Mouse (Mus musculus): ENCODE measurements around the gene BC005537. TPM values are rescaled to one million over a fixed set of nuclear protein-coding genes. Genes with fewer than 3 reads are reported as not detected.
A peak's percentile ranks its signal among the peaks of the same experiment; 100 is the strongest.

Gene BC005537
- polyA plus RNA-seq, 1 experiment from 2014 or later, result 20.7 TPM

DNA sequence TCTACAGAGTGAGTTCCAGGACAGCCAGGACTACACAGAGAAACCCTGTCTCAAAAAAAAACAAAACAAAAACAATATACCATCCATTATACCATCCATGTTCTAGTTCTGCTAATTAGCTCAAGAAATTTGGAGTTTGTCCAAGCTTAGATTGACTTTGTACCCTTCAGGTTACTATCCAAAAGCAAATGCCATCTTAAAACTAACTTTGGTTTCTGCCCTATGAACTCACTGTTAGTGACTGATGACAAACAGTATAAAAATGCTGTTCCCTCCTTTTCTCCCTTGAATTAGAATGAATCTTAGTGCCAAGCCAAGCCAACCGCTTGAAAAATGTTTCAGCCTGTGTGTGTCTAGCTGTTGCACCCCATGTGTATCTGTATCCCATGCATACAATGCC, 13.2 kb downstream of the BC005537 start:
- no peaks in the 10 kb centered on the region for H3K9me3 ChIP-seq (ENCODE audit: control insufficient read depth, low read length)
- H3K27me3 ChIP-seq (replicated peaks; ENCODE audit: control insufficient read depth, insufficient read depth, low read length), result no peaks in the 10 kb centered on the region
- WGBS, result 86% methylated on average over 1 of the region's 1 CpGs
- H3K4me2 ChIP-seq (ENCODE audit: low read length), result no peak overlapping the region
- peaks cover 34% of the 10 kb centered on the region for H3K36me3 ChIP-seq (ENCODE audit: control insufficient read depth, insufficient read depth, low read length)
- no peak overlapping the region for H3K27ac ChIP-seq (ENCODE audit: low read depth, low read length)
- H3K4me1 ChIP-seq (ENCODE audit: control insufficient read depth, insufficient read depth, low read depth, low read length), result no peaks in the 10 kb centered on the region
- no peak overlapping the region for H3K9ac ChIP-seq (ENCODE audit: low read depth, low read length)
- no peak for ATAC-seq
- no peak overlapping the region for H3K4me3 ChIP-seq (ENCODE audit: low read length)

- no peaks in the 10 kb centered on the region for H3K4me1 ChIP-seq (ENCODE audit: control insufficient read depth, insufficient read depth, low read depth, low read length)
- no peaks in the 10 kb centered on the region for H3K27me3 ChIP-seq (replicated peaks; ENCODE audit: control insufficient read depth, insufficient read depth, low read length)
- H3K27ac ChIP-seq (ENCODE audit: low read depth, low read length), result no peak overlapping the region
- no peaks in the 10 kb centered on the region for H3K9me3 ChIP-seq (ENCODE audit: control insufficient read depth, low read length)
- H3K4me2 ChIP-seq (ENCODE audit: low read length), result no peak overlapping the region
- no peak overlapping the region for H3K4me3 ChIP-seq (ENCODE audit: low read length)
- WGBS, result 69% methylated on average over 4 of the region's 4 CpGs
- ATAC-seq, result peak; percentile 78
- no peak overlapping the region for H3K9ac ChIP-seq (ENCODE audit: low read depth, low read length)
- H3K36me3 ChIP-seq (ENCODE audit: control insufficient read depth, insufficient read depth, low read length), result peaks cover 24% of the 10 kb centered on the region
Observed at GRCm38 (mm10) chr13:24816125-24817092, 15.0 kb downstream of the BC005537 start.

- H3K4me1 ChIP-seq (ENCODE audit: control insufficient read depth, insufficient read depth, low read depth, low read length), result no peaks in the 10 kb centered on the region
- WGBS, result 95% methylated on average over 1 of the region's 1 CpGs
- no peak overlapping the region for H3K9ac ChIP-seq (ENCODE audit: low read depth, low read length)
- H3K4me3 ChIP-seq (ENCODE audit: low read length), result no peak overlapping the region
- no peak overlapping the region for H3K27ac ChIP-seq (ENCODE audit: low read depth, low read length)
- H3K4me2 ChIP-seq (ENCODE audit: low read length), result no peak overlapping the region
- H3K27me3 ChIP-seq (replicated peaks; ENCODE audit: control insufficient read depth, insufficient read depth, low read length), result no peaks in the 10 kb centered on the region
- peaks cover 6% of the 10 kb centered on the region for H3K36me3 ChIP-seq (ENCODE audit: control insufficient read depth, insufficient read depth, low read length)
- no peaks in the 10 kb centered on the region for H3K9me3 ChIP-seq (ENCODE audit: control insufficient read depth, low read length)
- ATAC-seq, result no peak
Observed at GRCm38 (mm10) chr13:24819931-24820330, 18.5 kb downstream of the BC005537 start.

DNA sequence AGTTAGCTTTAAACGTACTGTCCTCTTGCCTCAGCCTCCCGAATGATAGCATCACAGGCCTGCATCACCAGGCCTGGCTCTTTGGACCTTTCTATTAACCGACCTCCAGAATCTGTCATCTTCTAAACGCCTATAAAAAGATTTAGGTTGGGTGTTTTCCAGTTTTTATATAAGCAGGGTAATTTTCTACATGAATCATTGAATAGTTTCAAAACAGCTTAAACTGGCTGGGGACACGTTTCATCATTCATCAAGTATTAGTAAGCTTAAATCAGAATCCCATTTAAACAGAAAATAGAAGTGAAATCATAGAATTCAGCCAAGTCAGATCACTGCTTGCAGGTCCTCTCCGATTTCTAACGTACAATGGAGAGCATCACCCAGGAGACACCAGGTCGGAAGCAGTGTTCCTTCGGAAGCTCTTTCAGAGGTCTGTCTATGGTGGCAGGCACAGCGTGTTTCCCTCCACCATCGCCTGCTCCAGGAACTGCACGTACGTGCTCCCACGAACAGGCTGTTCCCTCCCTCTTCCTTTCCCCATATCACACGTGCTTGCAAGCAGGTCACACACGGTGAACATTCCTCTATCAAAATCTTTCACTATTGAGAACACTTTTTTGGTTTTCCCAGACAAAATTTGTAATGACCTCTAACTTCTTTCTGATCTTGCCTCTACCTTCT, 21.3 kb downstream of the BC005537 start:
- Histone ChIP-seq H3K4me1 (ENCODE audit: control insufficient read depth, insufficient read depth, low read depth, low read length) (no peaks in the 10 kb centered on the region), H3K9me3 (ENCODE audit: control insufficient read depth, low read length) (no peaks in the 10 kb centered on the region), H3K4me3 (ENCODE audit: low read length) (no peak overlapping the region), H3K9ac (ENCODE audit: low read depth, low read length) (no peak overlapping the region), H3K27me3 (replicated peaks; ENCODE audit: control insufficient read depth, insufficient read depth, low read length) (no peaks in the 10 kb centered on the region), H3K36me3 (ENCODE audit: control insufficient read depth, insufficient read depth, low read length) (peaks cover 3% of the 10 kb centered on the region; the same call in 1 of the 2 replicates), H3K27ac (ENCODE audit: low read depth, low read length) (no peak overlapping the region), H3K4me2 (ENCODE audit: low read length) (no peak overlapping the region)
- WGBS, result 89% methylated on average over 16 of the region's 16 CpGs
- ATAC-seq, result no peak

GRCm38 (mm10) chr13:24824647-24825046, 23.2 kb downstream of the BC005537 start:
- no peaks in the 10 kb centered on the region for H3K27me3 ChIP-seq (replicated peaks; ENCODE audit: control insufficient read depth, insufficient read depth, low read length)
- 96% methylated on average over 4 of the region's 4 CpGs for WGBS
- no peaks in the 10 kb centered on the region for H3K36me3 ChIP-seq (ENCODE audit: control insufficient read depth, insufficient read depth, low read length)
- H3K4me2 ChIP-seq (ENCODE audit: low read length), result no peak overlapping the region
- ATAC-seq, result no peak
- H3K27ac ChIP-seq (ENCODE audit: low read depth, low read length), result no peak overlapping the region
- H3K9ac ChIP-seq (ENCODE audit: low read depth, low read length), result no peak overlapping the region
- H3K9me3 ChIP-seq (ENCODE audit: control insufficient read depth, low read length), result no peaks in the 10 kb centered on the region
- H3K4me1 ChIP-seq (ENCODE audit: control insufficient read depth, insufficient read depth, low read depth, low read length), result no peaks in the 10 kb centered on the region
- no peak overlapping the region for H3K4me3 ChIP-seq (ENCODE audit: low read length)

DNA sequence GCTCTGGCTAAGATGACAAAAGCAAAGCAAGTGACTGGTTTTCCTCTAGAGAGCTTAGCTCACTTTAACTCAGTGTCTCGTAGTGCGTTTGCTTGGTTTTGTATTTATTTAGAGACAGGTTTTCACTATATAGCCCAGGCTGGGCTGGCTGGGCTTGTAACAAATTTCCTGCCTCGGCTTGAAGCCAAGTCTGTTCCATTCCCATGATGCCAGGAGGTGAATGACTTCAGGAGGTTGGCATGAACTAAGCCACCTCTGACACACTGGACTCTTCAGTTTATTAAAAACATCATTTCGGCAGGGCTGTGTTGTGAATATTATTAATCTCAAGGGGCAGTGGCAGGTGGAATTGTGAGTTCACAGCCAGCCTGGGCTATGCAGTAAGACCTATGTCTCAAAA, 24.1 kb downstream of the BC005537 start:
- no peak for ATAC-seq
- H3K4me3 ChIP-seq (ENCODE audit: low read length), result no peak overlapping the region
- peaks cover 2% of the 10 kb centered on the region for H3K4me1 ChIP-seq (ENCODE audit: control insufficient read depth, insufficient read depth, low read depth, low read length)
- H3K9ac ChIP-seq (ENCODE audit: low read depth, low read length), result no peak overlapping the region
- no peak overlapping the region for H3K27ac ChIP-seq (ENCODE audit: low read depth, low read length)
- H3K27me3 ChIP-seq (replicated peaks; ENCODE audit: control insufficient read depth, insufficient read depth, low read length), result no peaks in the 10 kb centered on the region
- H3K4me2 ChIP-seq (ENCODE audit: low read length), result no peak overlapping the region
- WGBS, result 82% methylated on average over 4 of the region's 4 CpGs
- H3K9me3 ChIP-seq (ENCODE audit: control insufficient read depth, low read length), result no peaks in the 10 kb centered on the region
- no peaks in the 10 kb centered on the region for H3K36me3 ChIP-seq (ENCODE audit: control insufficient read depth, insufficient read depth, low read length)

GRCm38 (mm10) chr13:24826116-24826515, 24.7 kb downstream of the BC005537 start:
- no peaks in the 10 kb centered on the region for H3K9me3 ChIP-seq (ENCODE audit: control insufficient read depth, low read length)
- H3K36me3 ChIP-seq (ENCODE audit: control insufficient read depth, insufficient read depth, low read length), result no peaks in the 10 kb centered on the region
- no peak overlapping the region for H3K27ac ChIP-seq (ENCODE audit: low read depth, low read length)
- ATAC-seq, result no peak
- H3K4me2 ChIP-seq (ENCODE audit: low read length), result no peak overlapping the region
- 89% methylated on average over 7 of the region's 7 CpGs for WGBS
- H3K27me3 ChIP-seq (replicated peaks; ENCODE audit: control insufficient read depth, insufficient read depth, low read length), result no peaks in the 10 kb centered on the region
- no peak overlapping the region for H3K4me3 ChIP-seq (ENCODE audit: low read length)
- H3K9ac ChIP-seq (ENCODE audit: low read depth, low read length), result no peak overlapping the region
- peaks cover 3% of the 10 kb centered on the region for H3K4me1 ChIP-seq (ENCODE audit: control insufficient read depth, insufficient read depth, low read depth, low read length)

DNA sequence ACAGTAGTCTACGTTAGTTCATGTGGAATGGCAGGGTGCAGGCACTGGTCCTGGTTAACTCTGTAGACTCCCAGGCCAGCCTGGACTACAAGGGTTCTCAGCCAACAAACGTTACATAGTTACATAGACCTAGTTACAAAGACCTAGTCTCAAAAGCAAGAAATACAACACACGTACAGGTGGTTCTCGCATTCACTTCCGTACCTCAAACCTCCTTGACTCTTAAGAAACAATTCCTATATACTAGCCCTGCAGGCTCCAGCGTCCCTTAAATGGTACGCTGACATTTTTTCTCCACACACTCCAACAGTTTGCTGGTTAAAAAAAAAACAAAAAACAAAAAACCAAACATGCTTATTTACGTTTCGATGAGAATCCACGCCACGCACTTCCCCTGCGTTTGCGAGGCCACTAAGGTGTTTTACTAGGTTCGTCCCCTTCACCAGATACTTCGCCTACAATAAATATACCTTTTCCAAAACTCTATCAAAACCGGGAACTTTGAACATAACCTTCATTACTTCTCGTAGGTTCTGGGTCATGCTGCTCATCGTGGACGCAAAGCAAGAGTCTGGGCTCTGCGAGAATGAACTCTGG, 29.4 kb downstream of the BC005537 start:
- Histone ChIP-seq H3K27ac (ENCODE audit: low read depth, low read length) (peak overlapping the region; percentile 72), H3K36me3 (ENCODE audit: control insufficient read depth, insufficient read depth, low read length) (no peaks in the 10 kb centered on the region), H3K4me2 (ENCODE audit: low read length) (peak overlapping the region; percentile 78), H3K9ac (ENCODE audit: low read depth, low read length) (peak overlapping the region; percentile 92), H3K27me3 (replicated peaks; ENCODE audit: control insufficient read depth, insufficient read depth, low read length) (no peaks in the 10 kb centered on the region), H3K4me1 (ENCODE audit: control insufficient read depth, insufficient read depth, low read depth, low read length) (peaks cover 20% of the 10 kb centered on the region), H3K4me3 (ENCODE audit: low read length) (peak overlapping the region; percentile 96), H3K9me3 (ENCODE audit: control insufficient read depth, low read length) (no peaks in the 10 kb centered on the region)
- 2% methylated on average over 20 of the region's 20 CpGs for WGBS
- ATAC-seq, result no peak
